Mouse (Mus musculus): Measurements from ENCODE around the gene Il1rn. TPM values are rescaled to one million over a fixed set of nuclear protein-coding genes. Genes with fewer than 3 reads are reported as not detected.

Gene Il1rn
- total and polyA plus RNA-seq, 3 experiments: not detected

DNA sequence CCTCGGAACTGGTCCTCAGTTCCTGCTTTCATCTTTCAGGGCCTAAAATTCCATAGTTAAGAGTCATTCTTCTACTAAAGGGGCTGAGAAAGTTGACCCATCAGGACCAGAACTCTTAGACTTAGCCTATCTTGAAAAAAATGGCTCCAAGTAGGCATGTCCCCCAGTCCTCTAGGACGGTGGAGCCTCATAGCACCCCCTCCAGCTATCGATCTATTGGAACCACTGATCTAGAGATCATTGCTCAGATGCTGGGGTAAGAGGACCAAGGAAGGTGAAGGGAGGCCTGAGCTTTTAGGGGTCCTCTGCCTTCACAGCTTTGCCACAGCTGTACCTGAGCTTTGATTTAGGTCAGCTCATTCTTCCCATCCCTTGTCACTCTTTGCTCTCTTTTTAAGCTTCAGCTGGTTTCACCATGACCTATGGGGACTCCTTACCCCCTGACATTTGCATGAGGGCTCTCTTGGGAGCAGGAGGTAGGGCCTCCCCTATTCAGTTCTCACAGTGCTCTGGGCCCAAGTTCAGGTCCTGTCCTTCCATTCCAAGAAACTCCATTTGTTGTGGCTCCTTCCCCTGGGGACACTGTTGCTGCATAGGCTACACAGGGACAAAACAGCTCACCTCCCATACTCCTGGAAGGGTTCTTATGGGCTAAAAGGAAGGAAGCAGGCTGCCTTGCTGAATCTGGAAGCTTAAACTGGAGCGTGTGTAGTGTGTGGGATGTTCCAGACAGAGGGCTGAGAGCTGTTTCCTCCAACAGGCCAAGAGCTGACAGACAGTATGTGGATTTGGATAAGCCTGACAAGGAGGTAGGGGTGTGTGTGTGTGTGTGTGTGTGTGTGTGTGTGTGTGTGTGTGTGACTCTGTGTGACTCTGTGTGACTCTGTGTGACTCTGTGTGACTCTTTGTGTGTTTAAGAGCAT is 51.0 kb downstream of the Il1rn start:
- Histone ChIP-seq H3K27ac (ENCODE audit: control insufficient read depth, low read depth, low read length) (no peak overlapping the region), H3K4me1 (ENCODE audit: control insufficient read depth in 1 of 2, insufficient read depth in 2 of 2, low read length in 2 of 2) (no peaks in the 10 kb centered on the region), H3K9me3 (replicated peaks; ENCODE audit: insufficient read depth, low read length) (no peaks in the 10 kb centered on the region), H3K79me2 (ENCODE audit: control insufficient read depth, insufficient read depth, low read length, poor library complexity) (no peaks in the 10 kb centered on the region), H3K4me3 (ENCODE audit: control insufficient read depth in 1 of 2, insufficient read depth in 1 of 2, low read depth in 2 of 2, low read length in 2 of 2) (no peak overlapping the region), H3K9ac (ENCODE audit: control insufficient read depth, low read depth, low read length, poor library complexity, severe bottlenecking) (no peak overlapping the region), H3K27me3 (ENCODE audit: control insufficient read depth in 1 of 2, insufficient read depth in 2 of 2, low read length in 2 of 2) (no peaks in the 10 kb centered on the region), H3K36me3 (ENCODE audit: control insufficient read depth in 1 of 2, insufficient read depth in 2 of 2, low read length in 2 of 2) (no peaks in the 10 kb centered on the region)
- no peak for TF ChIP-seq USF1 (IDR thresholded peaks at IDR 0.05; ENCODE audit: low read depth, low read length)
- TF ChIP-seq ZNF384 (IDR thresholded peaks at IDR 0.05; ENCODE audit: low read depth, low read length): no peak
- no peak for TF ChIP-seq NRF1 (IDR thresholded peaks at IDR 0.05; ENCODE audit: insufficient read depth, low read depth, low read length, poor library complexity, severe bottlenecking)
- no peak for TF ChIP-seq RCOR1 (IDR thresholded peaks at IDR 0.05; ENCODE audit: low read depth, low read length)
- TF ChIP-seq CTCF (IDR thresholded peaks at IDR 0.05 in 2 of 3, conservative IDR thresholded peaks at IDR 0.05 in 1 of 3; ENCODE audit: control insufficient read depth in 1 of 3, insufficient read depth in 1 of 3, low read depth in 2 of 3, low read length in 3 of 3, poor library complexity in 1 of 3, severe bottlenecking in 1 of 3): no peak
- TF ChIP-seq E2F4 (IDR thresholded peaks at IDR 0.05; ENCODE audit: borderline replicate concordance, low read depth, low read length): no peak
- no peak for TF ChIP-seq BHLHE40 (IDR thresholded peaks at IDR 0.05; ENCODE audit: borderline replicate concordance, low read depth, low read length)
- no peak for TF ChIP-seq ZMIZ1 (IDR thresholded peaks at IDR 0.05; ENCODE audit: low read depth, low read length)
- TF ChIP-seq UBTF (IDR thresholded peaks at IDR 0.05; ENCODE audit: borderline replicate concordance, insufficient read depth, low read depth, low read length): no peak
- TF ChIP-seq ETS1 (IDR thresholded peaks at IDR 0.05; ENCODE audit: low read depth, low read length): no peak
- TF ChIP-seq ELF1 (IDR thresholded peaks at IDR 0.05; ENCODE audit: low read depth, low read length): no peak
- TF ChIP-seq POLR2AphosphoS5 (IDR thresholded peaks at IDR 0.05; ENCODE audit: borderline replicate concordance, low read depth, low read length): no peak
- no peak for TF ChIP-seq JUND (IDR thresholded peaks at IDR 0.05; ENCODE audit: low read depth, low read length)
- TF ChIP-seq USF2 (IDR thresholded peaks at IDR 0.05; ENCODE audit: borderline replicate concordance in 1 of 2, insufficient read depth in 1 of 2, low read depth in 1 of 2, low read length in 2 of 2): no peak
- no peak for TF ChIP-seq MXI1 (IDR thresholded peaks at IDR 0.05; ENCODE audit: low read depth, low read length)
- TF ChIP-seq SIN3A (IDR thresholded peaks at IDR 0.05; ENCODE audit: low read length): no peak
- no peak for TF ChIP-seq RAD21 (IDR thresholded peaks at IDR 0.05; ENCODE audit: low read depth, low read length)
- no peak for TF ChIP-seq MYC (IDR thresholded peaks at IDR 0.05; ENCODE audit: low read depth, low read length)
- TF ChIP-seq ZKSCAN1 (IDR thresholded peaks at IDR 0.05; ENCODE audit: low read depth, low read length): no peak
- TF ChIP-seq NELFE (IDR thresholded peaks at IDR 0.05; ENCODE audit: low read depth, low read length): no peak
- DNase-seq (ENCODE audit: low read depth, low spot score): no peak

Data from MEL (cell line).